Mouse (Mus musculus): ENCODE results near the gene Fstl3.

GRCm38 (mm10) chr10:79767372-79768244 is 9.5 kb upstream of the Fstl3 start:
- TF ChIP-seq CTCF (IDR thresholded peaks at IDR 0.05; ENCODE audit: low read depth) (no peak), EP300 (optimal IDR thresholded peaks at IDR 0.05) (no peak)

Data from stomach, postnatal 0 days (tissue).